Mouse (Mus musculus) thymus, postnatal 10 days (tissue): ENCODE results near the gene Arhgap42.

Source experiments
- DNase-seq, 2 experiments: peaks; one replicate each; pipeline ENCODE4 v3.0.0; 2021; ENCODE audit warnings: low spot score in 2 of 2

Arhgap42 gene

DNA sequence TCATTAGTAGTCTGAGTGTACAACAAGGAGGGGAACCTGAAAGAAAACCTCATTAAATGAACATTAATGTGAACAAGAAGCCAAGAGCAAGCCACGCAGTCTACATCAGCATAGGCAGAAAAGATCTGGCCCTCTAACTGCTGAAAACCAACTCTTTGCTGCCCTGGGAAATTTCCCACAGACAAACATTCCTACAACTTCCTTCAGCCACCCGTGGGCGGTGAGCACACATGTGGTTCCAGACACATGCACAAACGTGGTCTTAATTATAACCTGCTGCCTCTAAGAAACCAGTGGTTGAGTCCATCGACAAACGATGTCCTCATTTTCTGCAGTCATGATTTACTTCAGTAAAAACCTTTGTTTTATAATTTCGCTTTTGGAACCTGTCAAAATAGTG, 96.3 kb downstream of the Arhgap42 start:
- DNase-seq: no peak

DNA sequence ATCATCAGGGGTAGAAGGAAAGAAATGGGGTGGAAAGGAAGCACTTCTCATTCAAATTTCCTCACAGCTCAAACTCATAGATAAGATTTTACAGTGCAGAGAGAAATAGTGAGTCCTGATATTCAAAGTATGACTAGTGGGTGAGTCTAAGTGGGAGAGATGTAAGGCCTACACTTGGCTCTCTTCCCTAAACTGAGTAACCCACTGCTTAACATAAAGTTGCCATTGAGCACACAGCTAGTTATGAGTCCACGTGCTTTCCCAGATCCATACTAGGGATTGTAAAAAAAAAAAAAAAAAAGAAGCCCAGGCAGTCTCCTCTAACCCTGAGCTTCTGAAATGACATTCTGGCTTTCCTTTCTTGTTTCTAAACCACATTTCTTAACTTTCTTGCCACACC, 96.8 kb downstream of the Arhgap42 start:
- no peak for DNase-seq

DNA sequence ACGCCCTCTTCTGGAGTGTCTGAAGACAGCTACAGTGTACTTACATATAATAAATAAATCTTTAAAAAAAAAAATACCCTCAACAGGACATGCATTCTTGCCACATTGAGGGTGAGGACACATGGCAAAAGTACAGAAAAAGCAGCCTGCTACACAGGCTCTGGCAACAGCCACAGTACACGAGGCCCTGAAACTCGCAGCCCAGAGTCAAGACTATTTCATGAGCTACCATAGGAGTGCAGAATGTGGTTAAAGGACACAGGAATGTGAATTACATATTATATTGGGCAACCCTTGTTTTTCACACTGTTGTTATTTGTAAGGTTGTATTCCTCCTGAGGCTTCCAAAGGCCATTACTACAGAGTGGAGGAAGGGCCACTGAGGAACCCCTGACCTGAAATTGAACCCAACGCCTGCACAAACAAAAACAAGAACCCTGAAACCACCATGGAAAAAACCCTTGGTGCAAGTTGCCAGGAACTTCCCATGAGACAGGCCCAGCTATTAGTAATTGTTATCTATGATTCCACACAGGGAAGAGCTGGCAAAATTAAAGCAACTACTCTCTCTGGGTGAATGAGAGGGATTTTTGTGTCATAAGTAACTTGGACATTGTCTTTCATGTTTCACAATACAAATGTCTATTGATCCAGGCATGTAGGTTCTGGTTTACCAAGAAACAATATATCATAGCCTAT, 109.8 kb downstream of the Arhgap42 start:
- DNase-seq: no peak

DNA sequence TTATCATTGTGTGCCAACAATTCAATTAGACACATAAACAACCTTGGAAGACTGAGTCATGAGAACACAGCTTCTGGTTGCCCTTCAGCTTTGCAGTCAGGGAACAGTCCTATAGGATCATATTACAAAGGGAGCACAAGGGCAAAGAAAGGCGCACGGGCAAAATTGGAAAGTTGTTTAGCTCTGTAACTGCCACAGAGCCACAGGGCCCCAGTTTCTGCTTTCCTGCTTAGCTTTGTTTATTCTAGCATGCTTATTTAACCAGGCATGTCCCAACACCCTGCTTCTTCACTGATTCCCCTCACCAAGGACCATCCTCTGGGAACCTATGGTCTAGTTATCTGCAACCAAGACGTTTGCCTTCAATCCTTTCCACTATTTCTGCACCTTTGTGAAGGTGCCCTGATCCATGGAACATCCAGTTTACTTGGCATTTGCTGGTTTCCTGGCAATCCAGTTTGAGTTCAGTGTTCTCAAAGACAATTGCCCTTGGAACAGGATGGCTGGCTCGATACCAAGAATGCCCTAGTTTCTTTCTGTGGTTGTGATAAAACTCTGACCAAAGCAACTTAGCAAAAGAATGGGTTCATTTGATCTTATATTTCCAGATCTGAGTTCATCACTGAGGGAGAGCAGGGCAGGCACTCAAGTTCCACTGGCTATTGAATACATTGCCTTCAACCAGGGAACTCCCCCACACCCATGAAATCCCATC, 111.7 kb downstream of the Arhgap42 start:
- DNase-seq: no peak

DNA sequence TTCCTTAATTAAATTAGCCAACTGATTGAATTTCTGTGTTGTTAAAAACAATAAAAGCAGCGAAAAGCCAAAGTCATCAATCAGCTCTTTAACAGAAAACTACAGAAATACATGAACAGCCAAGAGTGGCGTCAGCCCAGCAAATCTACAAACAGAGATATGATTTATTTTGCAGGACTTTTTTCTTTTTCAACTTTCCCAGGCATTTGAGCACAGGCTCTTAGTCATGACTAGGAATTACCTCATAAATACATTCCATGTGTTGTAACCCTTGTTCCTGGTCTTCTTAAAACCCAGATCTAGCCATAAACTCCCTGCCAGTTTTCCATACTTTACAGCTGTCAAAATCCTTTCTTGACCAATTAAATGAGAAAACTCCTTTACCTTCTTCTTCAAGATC, 114.7 kb downstream of the Arhgap42 start:
- DNase-seq: no peak

DNA sequence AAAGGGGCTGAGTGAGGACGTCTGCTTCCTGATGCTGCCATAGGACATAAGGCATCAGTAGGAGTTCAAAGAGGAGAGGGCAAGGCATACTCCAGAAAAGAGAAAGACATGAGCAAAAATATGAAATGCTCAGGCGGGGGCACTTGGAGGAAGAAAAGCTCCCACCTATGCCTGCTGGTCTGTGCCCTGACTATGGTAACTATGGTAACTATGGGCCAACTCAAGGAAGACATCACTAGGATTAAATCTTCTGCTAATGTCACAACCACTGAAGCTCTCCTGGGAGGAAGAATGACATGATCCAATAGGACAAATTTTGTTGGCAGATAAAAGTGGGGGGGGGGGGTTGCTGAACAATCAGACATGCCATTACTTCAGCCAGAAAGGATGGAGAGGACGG, 124.6 kb downstream of the Arhgap42 start:
- no peak for DNase-seq

DNA sequence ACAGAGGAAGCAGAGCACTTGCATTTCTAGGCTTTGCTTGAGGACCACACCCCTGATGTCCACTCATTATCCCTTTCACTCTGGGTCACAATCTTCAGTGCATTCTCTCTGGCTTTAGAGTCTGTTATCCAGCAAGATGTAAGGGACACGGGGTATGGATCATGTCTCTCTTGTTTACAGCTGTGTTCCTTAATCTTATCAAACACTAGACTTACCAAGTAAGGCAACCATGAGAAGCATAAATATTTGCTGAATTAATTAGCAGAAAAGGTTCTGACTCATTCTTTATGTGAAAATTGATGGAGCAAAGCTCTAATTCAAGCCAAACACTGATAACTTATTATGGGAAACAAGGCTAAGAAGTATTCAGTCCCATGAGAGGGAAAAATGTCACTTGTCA, 125.1 kb downstream of the Arhgap42 start:
- no peak for DNase-seq

DNA sequence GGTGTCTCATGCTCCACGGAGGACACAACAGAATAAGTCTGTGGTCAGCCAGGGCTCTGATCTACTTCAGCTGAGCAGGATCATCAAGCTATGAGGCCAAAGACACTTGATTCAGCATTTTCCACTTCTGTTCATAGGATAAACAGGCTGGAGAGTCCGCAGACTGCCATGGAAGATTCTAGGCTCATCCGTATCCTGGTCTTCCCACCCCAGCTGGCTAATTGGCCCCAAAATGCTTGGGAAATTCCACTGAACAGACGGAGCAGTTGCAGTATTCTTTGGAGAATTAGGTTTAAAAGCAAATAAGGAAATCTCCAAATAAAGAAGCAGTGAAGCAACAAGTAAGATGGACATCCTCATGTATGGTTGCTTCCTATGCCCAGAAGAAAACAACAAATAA, 126.0 kb downstream of the Arhgap42 start:
- no peak for DNase-seq

DNA sequence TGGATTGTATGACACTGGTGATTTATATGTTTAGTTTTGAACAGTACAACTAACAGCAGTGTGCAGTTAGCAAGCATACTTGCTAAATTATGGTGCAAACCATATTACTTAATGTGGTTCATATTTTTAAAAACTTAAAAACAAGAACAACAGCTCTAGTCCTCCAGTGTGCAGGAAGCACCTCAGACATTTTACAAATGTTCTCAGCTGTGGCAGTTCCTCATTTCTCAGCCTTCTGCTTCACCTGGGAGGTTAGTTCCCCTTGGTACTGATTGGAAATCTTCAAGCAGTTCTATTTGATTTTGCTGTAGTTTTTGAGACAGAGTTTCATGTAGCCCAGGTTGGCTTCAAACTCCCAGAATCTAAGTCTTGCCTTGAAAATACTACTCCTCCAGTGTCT, 131.2 kb downstream of the Arhgap42 start:
- DNase-seq: no peak

DNA sequence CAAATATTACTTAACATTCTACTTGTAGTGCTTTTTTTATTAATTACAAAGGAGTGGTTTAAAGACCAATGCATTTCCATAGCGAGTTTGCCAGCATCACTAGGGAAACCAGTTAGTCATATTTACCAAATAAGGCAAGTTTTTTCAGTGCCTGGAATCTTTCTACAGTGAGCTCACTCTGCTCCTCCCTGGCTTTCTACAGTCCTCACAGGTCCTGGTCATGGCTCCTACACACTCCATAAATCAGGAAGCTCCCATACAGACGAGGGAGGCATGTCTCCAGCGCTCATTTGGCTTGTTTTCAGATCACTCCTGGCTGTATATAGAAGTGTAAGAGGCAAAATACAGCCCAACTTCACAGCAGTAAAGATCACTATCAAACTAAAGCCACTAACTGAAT, 134.1 kb downstream of the Arhgap42 start:
- DNase-seq: no peak

DNA sequence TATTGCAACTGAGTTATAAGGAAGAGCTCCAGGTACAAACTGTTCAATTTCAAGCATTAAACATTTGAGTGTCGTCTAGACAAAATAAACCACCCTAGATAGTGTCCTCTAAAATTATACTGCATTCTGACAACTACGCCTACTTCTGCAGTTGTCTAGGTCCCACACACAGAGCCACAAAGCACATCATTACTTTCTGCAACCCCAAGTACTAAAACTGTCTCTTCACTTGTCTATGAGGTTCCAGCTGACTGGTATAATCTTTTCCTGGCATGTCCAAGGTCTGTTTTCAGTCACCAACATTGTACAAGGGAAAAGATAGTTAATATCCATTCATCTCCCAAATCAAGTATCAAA, 136.8 kb downstream of the Arhgap42 start:
- no peak for DNase-seq

DNA sequence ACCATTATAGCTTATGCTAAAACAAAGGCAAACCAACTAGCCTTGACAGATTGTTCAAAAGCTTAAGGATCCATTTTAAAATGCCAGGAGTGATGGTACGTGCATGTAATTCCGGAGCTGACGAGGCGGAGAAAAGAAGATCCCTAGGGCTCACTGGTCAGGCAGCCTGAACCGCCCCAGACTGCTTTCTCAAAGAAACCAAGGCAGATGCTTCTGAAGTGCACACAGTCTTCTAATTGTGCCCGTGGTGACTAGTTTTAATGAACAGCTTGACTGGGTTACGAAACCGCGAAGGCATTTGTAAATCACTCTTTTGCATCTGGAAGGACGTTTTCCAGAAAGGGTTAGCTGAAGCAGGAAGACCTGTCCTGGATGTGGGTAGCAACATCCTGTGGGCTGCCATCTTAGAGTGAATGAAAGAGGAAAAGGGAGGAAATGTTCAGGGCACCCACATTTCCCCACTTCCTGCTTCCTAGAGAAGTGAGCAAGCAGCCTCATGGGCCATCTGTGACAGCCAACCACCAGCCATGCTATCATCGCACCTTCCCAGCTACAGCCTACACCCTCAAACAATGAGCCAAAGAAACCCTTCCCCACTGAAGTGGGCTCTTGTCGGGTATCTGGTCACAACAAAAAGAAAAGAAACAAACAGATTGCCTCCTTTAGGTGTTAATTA, 137.3 kb downstream of the Arhgap42 start:
- no peak for DNase-seq

DNA sequence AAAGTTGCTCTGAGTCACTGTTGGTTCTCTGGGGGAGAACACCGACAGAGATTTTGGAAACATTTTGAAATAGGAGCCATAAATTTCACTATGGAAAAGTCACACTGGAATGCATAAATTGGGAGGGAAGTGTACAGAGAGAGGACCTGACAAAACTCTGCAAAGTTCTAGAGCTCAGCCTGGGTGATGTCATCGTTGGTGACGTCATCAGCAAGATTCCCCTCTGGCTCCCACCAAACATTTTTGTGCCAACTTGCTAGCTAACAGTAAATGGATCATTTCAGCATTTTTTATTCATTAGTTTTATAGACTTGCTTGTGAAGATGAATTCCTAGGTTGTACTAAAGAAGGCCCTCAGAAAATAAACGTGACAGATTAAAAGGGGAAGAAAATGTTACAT, 137.8 kb downstream of the Arhgap42 start:
- DNase-seq: no peak

DNA sequence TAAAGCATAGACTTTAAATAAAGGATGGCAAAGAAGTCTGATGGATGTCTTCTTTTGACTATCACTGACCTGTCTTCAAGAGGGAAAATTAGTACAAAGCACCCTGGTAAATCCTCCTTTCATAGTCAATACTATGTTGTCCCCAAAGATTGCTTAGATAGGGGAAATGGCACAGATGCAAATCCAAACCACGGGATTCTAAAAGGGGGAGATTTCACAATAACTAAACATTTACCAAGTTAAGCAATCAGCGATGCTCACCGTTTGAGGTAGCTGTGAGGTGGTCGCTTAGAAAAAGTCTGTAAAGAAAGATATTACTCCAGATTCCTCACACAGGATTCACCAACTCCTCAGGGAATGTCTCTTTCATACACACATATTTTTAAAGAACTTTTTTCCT, 141.1 kb downstream of the Arhgap42 start:
- DNase-seq: no peak

DNA sequence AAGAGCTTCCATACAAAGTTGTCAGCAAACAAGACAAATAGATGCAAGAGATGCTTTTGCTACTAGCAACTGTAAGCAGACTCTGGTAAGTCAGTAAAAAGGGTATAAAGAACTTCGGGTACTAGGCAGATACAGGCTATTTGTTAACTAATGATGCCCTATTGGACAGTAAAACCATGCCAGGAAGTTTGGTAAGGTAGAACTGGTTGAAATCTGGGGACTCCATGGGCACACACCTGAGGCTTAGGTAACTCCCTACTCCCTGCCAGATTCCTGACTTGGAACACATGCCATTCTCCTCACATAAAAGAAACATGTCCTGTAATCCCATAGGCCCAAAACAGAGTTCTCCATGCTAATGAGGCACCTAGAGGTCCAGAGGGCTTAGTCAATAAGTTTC, 142.1 kb downstream of the Arhgap42 start:
- DNase-seq: no peak

DNA sequence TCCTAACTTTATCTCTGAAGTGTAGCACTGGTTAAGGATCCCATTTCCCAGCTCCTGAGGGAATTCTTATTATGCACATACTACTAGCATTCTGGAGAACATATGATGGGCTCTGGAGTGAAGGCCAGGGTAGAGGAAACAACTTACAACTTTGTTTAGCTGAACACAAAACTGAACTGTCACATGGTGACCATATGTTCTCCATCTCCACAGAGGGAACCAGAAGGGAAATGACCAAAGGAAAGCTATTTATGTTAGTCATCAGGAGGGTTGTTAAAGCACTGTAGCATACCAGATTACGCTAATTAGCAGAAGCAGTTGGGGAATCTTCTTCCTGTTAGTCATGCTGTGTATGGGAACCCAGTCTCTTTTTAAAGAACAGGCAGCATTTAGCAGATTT, 145.8 kb downstream of the Arhgap42 start:
- DNase-seq: no peak

DNA sequence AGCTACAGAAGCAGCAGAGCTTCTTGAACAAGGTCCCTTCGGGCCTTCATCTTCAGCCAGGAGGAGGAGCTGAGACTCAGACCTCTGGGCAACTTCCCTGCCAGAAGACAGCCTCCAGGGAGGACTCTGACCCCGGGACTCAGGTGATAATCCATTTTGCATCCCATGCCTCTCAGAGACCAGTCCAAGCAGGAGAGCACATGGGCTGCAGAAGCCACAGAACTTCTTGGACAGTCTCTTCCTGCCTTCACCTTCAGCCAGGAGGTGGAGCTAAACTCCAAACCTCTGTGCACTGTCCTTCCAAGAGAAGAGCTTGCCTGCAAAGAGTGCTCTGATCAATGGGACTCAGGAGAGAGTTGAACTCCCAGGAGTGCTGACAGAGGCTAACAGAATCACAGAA, 155.5 kb downstream of the Arhgap42 start:
- DNase-seq: no peak

DNA sequence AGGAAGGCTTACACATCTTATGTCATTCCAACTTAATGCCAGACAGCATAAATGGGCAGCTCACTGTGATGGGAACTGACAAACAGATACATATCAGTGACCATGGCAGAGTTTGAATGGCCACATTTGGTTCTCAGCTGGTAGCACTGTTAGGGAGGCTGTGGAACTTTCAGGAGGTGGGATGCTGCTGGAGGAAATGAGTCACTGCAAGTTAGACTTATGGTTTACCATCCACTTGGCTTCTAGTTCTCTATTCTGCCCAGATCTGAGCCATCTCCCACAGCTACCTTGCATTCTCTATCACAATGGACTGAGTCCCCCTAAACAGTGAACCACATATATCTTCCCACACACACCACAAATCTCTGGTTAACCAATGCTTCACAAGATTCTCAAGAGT, 186.0 kb downstream of the Arhgap42 start:
- DNase-seq: no peak

DNA sequence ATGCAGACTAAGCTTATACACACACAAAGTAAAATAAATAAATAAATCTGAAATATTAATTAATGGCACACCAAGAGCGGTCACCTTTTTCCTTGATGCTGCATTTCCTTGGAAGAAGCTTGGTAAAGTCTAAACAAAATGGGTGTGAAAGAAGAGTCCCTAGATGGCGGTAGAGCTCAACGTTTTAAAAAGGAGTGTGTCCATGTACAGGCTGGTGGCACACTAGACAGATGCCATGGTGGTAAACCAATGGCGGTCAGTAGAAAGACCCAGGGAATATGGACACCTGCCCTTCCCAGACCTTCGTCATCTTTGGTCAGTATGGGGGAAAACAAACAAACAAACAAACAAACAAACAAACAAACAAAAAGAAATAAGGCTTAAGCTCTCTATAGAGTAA, 187.7 kb downstream of the Arhgap42 start:
- no peak for DNase-seq

DNA sequence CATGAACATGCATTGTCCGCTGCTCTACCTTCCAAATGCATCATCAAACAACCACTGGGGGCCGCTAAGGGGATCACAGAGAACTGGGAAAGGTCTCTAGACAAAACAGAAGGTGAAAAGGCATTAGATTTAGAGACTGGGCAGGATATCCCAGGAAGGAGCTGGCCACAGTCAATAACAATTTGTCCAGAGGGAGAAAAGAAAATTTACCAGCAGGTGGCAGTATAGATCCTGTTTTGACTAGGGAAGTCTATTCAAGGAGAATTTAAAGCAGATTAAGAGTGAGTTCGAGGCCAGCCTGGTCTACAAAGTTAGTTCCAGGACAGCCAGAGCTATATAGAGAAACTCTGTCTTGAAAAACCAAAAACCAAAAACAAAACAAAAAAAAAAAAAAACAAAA, 189.7 kb downstream of the Arhgap42 start:
- DNase-seq: peak in 1 of 2 experiments; percentile 20

DNA sequence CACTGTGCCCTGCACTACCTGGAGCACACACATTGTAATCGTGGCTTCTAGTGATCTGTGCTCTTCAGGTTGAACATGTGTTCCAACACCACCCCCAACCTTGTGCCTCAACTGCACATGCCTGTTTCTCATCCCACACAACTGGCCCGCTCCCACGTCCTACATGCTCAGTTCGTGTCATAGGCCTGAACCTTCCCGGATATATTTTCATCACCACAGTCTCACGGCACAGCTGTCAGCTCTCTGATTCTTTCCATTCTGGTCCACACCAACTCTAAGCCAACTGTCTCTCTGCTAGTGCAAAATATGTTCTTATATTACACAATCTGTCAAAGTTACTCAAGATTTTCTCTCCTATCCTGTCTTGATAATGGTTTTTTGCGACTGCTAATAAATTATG, 197.9 kb downstream of the Arhgap42 start:
- no peak for DNase-seq

DNA sequence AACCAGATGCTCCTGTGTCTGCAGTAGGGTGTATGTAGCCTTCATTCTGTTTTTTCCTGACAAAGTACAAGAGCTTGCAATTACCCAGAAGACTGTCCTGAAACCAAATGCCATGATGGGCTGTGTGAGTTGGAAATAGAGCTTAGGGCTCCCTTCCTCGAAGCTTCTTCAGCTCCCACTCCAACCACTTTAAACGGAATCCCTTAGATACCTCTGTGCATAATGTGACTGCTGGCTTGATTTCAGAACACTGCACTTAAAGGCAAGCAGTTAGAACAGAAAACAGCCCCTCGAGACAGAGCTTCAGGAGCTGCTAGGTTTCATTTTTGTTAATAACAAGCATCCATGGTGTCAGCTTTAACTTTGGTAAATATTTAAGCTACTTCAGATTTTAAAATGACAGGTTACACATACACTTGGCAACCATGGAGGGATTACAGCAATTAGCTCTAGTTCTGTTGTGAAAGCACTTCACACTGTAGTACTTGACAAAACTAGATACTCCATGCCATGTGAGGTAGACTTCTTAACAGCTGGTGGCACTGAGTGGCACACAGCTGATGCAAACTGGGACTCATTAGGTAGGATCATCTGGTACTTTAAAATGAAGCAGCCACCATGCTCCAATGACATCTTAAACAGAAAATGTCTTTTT, 201.8 kb downstream of the Arhgap42 start:
- no peak for DNase-seq

DNA sequence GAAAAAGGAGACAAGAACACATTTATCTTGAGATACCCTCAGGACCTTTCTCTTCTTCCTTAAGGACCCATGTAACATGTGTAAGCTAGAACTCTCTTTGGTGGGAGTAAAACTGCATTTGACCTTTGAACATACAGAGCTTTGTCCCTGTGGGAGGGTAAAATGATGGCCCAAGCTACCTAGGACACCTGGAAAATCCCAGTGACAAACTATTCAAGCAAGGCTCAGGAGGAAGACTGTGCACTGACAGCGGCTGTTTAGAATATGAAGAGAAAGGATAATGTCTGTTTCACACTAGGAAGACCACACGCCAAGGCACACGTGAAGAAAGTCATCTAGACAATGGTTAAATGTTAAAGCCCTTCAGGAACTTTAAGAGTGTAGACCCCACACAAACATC, 211.0 kb downstream of the Arhgap42 start:
- no peak for DNase-seq
